Mouse (Mus musculus): ENCODE measurements at regions not wholly inside any gene's neighbourhood (a gene's known extent, or its start where the extent isn't known, plus 50 kb on each side); places are given as distances from the start of the nearest gene placed in this dataset.

- Histone ChIP-seq H3K4me1 (replicated peaks; ENCODE audit: control insufficient read depth, insufficient read depth, low read length) (peaks cover 11% of the 10 kb centered on the region), H3K27ac (ENCODE audit: low read length) (peak overlapping the region; percentile 65), H3K36me3 (ENCODE audit: control insufficient read depth, insufficient read depth) (no peaks in the 10 kb centered on the region), H3K9me3 (ENCODE audit: control insufficient read depth, low read length) (no peaks in the 10 kb centered on the region), H3K4me3 (replicated peaks; ENCODE audit: low read length) (no peak overlapping the region), H3K27me3 (replicated peaks; ENCODE audit: control insufficient read depth, insufficient read depth, low read length) (no peaks in the 10 kb centered on the region), H3K4me2 (ENCODE audit: low read length) (no peak overlapping the region), H3K9ac (replicated peaks; ENCODE audit: low read depth, low read length) (peak overlapping the region; percentile 10)
- peak; percentile 96 for ATAC-seq
- WGBS = 36% methylated on average over 15 of the region's 15 CpGs
These were observed 198.6 kb downstream of the Sp3 start for GRCm38 (mm10) chr2:72781369-72782275.

- no peak overlapping the region for H3K9ac ChIP-seq (replicated peaks; ENCODE audit: low read depth, low read length)
- H3K9me3 ChIP-seq (ENCODE audit: control insufficient read depth, low read length) = no peaks in the 10 kb centered on the region
- 45% methylated on average over 7 of the region's 7 CpGs for WGBS
- no peak overlapping the region for H3K27ac ChIP-seq (ENCODE audit: low read length)
- 0 out of 2 replicates have a peak, but pooled peaks have one; percentile 16 for ATAC-seq
- H3K27me3 ChIP-seq (replicated peaks; ENCODE audit: control insufficient read depth, insufficient read depth, low read length) = no peaks in the 10 kb centered on the region
- peaks cover 11% of the 10 kb centered on the region for H3K4me1 ChIP-seq (replicated peaks; ENCODE audit: control insufficient read depth, insufficient read depth, low read length)
- H3K4me2 ChIP-seq (ENCODE audit: low read length) = no peak overlapping the region
- no peaks in the 10 kb centered on the region for H3K36me3 ChIP-seq (ENCODE audit: control insufficient read depth, insufficient read depth)
- no peak overlapping the region for H3K4me3 ChIP-seq (replicated peaks; ENCODE audit: low read length)
These were observed 197.9 kb downstream of the Sp3 start for GRCm38 (mm10) chr2:72782355-72782754.

GRCm38 (mm10) chr2:72785365-72786043, 194.7 kb downstream of the Sp3 start:
- 85% methylated on average over 8 of the region's 8 CpGs for WGBS

GRCm38 (mm10) chr2:72786044-72786737, 194.1 kb downstream of the Sp3 start:
- Histone ChIP-seq H3K27ac (ENCODE audit: low read length) (no peak overlapping the region), H3K9me3 (ENCODE audit: control insufficient read depth, low read length) (no peaks in the 10 kb centered on the region), H3K9ac (replicated peaks; ENCODE audit: low read depth, low read length) (no peak overlapping the region), H3K27me3 (replicated peaks; ENCODE audit: control insufficient read depth, insufficient read depth, low read length) (no peaks in the 10 kb centered on the region), H3K4me1 (replicated peaks; ENCODE audit: control insufficient read depth, insufficient read depth, low read length) (peaks cover 10% of the 10 kb centered on the region), H3K4me3 (replicated peaks; ENCODE audit: low read length) (no peak overlapping the region), H3K4me2 (ENCODE audit: low read length) (no peak overlapping the region), H3K36me3 (ENCODE audit: control insufficient read depth, insufficient read depth) (no peaks in the 10 kb centered on the region)
- 52% methylated on average over 5 of the region's 5 CpGs for WGBS
- ATAC-seq = no peak

More at GRCm38 (mm10) chr2:72785365-72786043, 194.7 kb downstream of the Sp3 start:
- ATAC-seq = no peak
- Histone ChIP-seq H3K4me2 (ENCODE audit: low read length) (no peak overlapping the region), H3K9me3 (ENCODE audit: control insufficient read depth, low read length) (no peaks in the 10 kb centered on the region), H3K27ac (ENCODE audit: low read length) (no peak overlapping the region), H3K36me3 (ENCODE audit: control insufficient read depth, insufficient read depth) (no peaks in the 10 kb centered on the region), H3K9ac (replicated peaks; ENCODE audit: low read depth, low read length) (no peak overlapping the region), H3K4me3 (replicated peaks; ENCODE audit: low read length) (no peak overlapping the region), H3K27me3 (replicated peaks; ENCODE audit: control insufficient read depth, insufficient read depth, low read length) (no peaks in the 10 kb centered on the region), H3K4me1 (replicated peaks; ENCODE audit: control insufficient read depth, insufficient read depth, low read length) (peaks cover 11% of the 10 kb centered on the region)

- 92% methylated on average over 3 of the region's 3 CpGs for WGBS
- Histone ChIP-seq H3K4me2 (ENCODE audit: low read length) (no peak overlapping the region), H3K9ac (replicated peaks; ENCODE audit: low read depth, low read length) (no peak overlapping the region), H3K4me1 (replicated peaks; ENCODE audit: control insufficient read depth, insufficient read depth, low read length) (no peaks in the 10 kb centered on the region), H3K27ac (ENCODE audit: low read length) (no peak overlapping the region), H3K27me3 (replicated peaks; ENCODE audit: control insufficient read depth, insufficient read depth, low read length) (no peaks in the 10 kb centered on the region), H3K4me3 (replicated peaks; ENCODE audit: low read length) (no peak overlapping the region), H3K9me3 (ENCODE audit: control insufficient read depth, low read length) (no peaks in the 10 kb centered on the region), H3K36me3 (ENCODE audit: control insufficient read depth, insufficient read depth) (no peaks in the 10 kb centered on the region)
- no peak for ATAC-seq
These were observed 192.6 kb downstream of the Sp3 start for GRCm38 (mm10) chr2:72787616-72788015.

GRCm38 (mm10) chr2:72791496-72791895, 188.8 kb downstream of the Sp3 start:
- Histone ChIP-seq H3K27ac (ENCODE audit: low read length) (no peak overlapping the region), H3K36me3 (ENCODE audit: control insufficient read depth, insufficient read depth) (no peaks in the 10 kb centered on the region), H3K9ac (replicated peaks; ENCODE audit: low read depth, low read length) (no peak overlapping the region), H3K9me3 (ENCODE audit: control insufficient read depth, low read length) (no peaks in the 10 kb centered on the region), H3K4me3 (replicated peaks; ENCODE audit: low read length) (no peak overlapping the region), H3K4me2 (ENCODE audit: low read length) (no peak overlapping the region), H3K27me3 (replicated peaks; ENCODE audit: control insufficient read depth, insufficient read depth, low read length) (no peaks in the 10 kb centered on the region), H3K4me1 (replicated peaks; ENCODE audit: control insufficient read depth, insufficient read depth, low read length) (no peaks in the 10 kb centered on the region)
- ATAC-seq = no peak
- 71% methylated on average over 3 of the region's 3 CpGs for WGBS

- no peak overlapping the region for H3K27ac ChIP-seq (ENCODE audit: low read length)
- no peaks in the 10 kb centered on the region for H3K4me1 ChIP-seq (replicated peaks; ENCODE audit: control insufficient read depth, insufficient read depth, low read length)
- no peak for ATAC-seq
- H3K9ac ChIP-seq (replicated peaks; ENCODE audit: low read depth, low read length) = no peak overlapping the region
- H3K4me2 ChIP-seq (ENCODE audit: low read length) = no peak overlapping the region
- WGBS = 83% methylated on average over 10 of the region's 10 CpGs
- no peaks in the 10 kb centered on the region for H3K9me3 ChIP-seq (ENCODE audit: control insufficient read depth, low read length)
- no peaks in the 10 kb centered on the region for H3K36me3 ChIP-seq (ENCODE audit: control insufficient read depth, insufficient read depth)
- H3K4me3 ChIP-seq (replicated peaks; ENCODE audit: low read length) = no peak overlapping the region
- no peaks in the 10 kb centered on the region for H3K27me3 ChIP-seq (replicated peaks; ENCODE audit: control insufficient read depth, insufficient read depth, low read length)
These were observed 186.8 kb downstream of the Sp3 start for GRCm38 (mm10) chr2:72793424-72793823.

- H3K4me3 ChIP-seq (replicated peaks; ENCODE audit: low read length) = no peak overlapping the region
- H3K27me3 ChIP-seq (replicated peaks; ENCODE audit: control insufficient read depth, insufficient read depth, low read length) = no peaks in the 10 kb centered on the region
- H3K36me3 ChIP-seq (ENCODE audit: control insufficient read depth, insufficient read depth) = no peaks in the 10 kb centered on the region
- no peaks in the 10 kb centered on the region for H3K4me1 ChIP-seq (replicated peaks; ENCODE audit: control insufficient read depth, insufficient read depth, low read length)
- H3K4me2 ChIP-seq (ENCODE audit: low read length) = no peak overlapping the region
- no peaks in the 10 kb centered on the region for H3K9me3 ChIP-seq (ENCODE audit: control insufficient read depth, low read length)
- WGBS = 54% methylated on average over 4 of the region's 4 CpGs
- H3K9ac ChIP-seq (replicated peaks; ENCODE audit: low read depth, low read length) = no peak overlapping the region
- no peak overlapping the region for H3K27ac ChIP-seq (ENCODE audit: low read length)
- ATAC-seq = no peak
These were observed 185.7 kb downstream of the Sp3 start for GRCm38 (mm10) chr2:72794501-72794900.
